Mouse (Mus musculus) kidney, embryonic 14.5 days (tissue): Measurements from ENCODE around the gene Eif5. TPM values are rescaled to one million over a fixed set of nuclear protein-coding genes. Genes with fewer than 3 reads are reported as not detected.
A peak's percentile ranks its signal among the peaks of the same experiment; 100 is the strongest.

Source experiments
- ATAC-seq: fragments of 200-750 bp; cut with Nextera tagmentation; 2 replicates; pipeline ENCODE4 v1.8.0; 2017; ENCODE audit warnings: moderate number of reproducible peaks, mild to moderate bottlenecking, moderate TSS enrichment, moderate library complexity; ENCODE audit not compliant: low FRiP score, low TSS enrichment
- H3K27ac ChIP-seq: fragments of 300-500 bp; sonication (generic); 2 replicates; pipeline ENCODE4 v1.5.1; 2014; ENCODE audit warnings: low read depth, mild to moderate bottlenecking, low read length, moderate library complexity, mixed read lengths
- H3K27me3 ChIP-seq: fragments of 300-500 bp; sonication (generic); 2 replicates; pipeline ENCODE4 v1.6.1; 2014; ENCODE audit warnings: mild to moderate bottlenecking, low read length; ENCODE audit not compliant: control insufficient read depth, insufficient read depth
- H3K36me3 ChIP-seq: fragments of 300-500 bp; sonication (generic); 2 replicates; pipeline ENCODE4 v1.6.1; 2014; ENCODE audit warnings: low read length, mixed read lengths; ENCODE audit not compliant: control insufficient read depth, insufficient read depth
- H3K4me1 ChIP-seq: fragments of 300-500 bp; sonication (generic); 2 replicates; pipeline ENCODE4 v1.6.1; 2014; ENCODE audit warnings: low read length, mixed read lengths; ENCODE audit not compliant: control insufficient read depth, insufficient read depth
- H3K4me2 ChIP-seq: fragments of 300-500 bp; sonication (generic); replicated peaks from 2 replicates; pipeline ENCODE4 v1.6.1; 2014; ENCODE audit warnings: low read depth, mild to moderate bottlenecking, low read length
- H3K4me3 ChIP-seq: fragments of 300-500 bp; sonication (generic); 2 replicates; pipeline ENCODE4 v1.5.1; 2014; ENCODE audit warnings: mild to moderate bottlenecking, low read length
- H3K9ac ChIP-seq: fragments of 300-500 bp; sonication (generic); 2 replicates; pipeline ENCODE4 v1.6.1; 2014; ENCODE audit warnings: low read depth, mild to moderate bottlenecking, low read length, moderate library complexity
- H3K9me3 ChIP-seq: fragments of 300-500 bp; sonication (generic); 2 replicates; pipeline ENCODE4 v1.6.1; 2016; ENCODE audit warnings: low read length; ENCODE audit not compliant: control insufficient read depth
- whole genome bisulfite sequencing: fragments of 180-500 bp; shearing (Covaris S2); extraction: QIAGEN DNeasy Blood & Tissue Kit; methylation state at CpG from one replicate; pipeline ENCODE4 v1.1.7; 2014; 5-methylcytosine and 5-hydroxymethylcytosine counted together
- polyA plus RNA-seq: library from polyadenylated mRNA; unstranded; fragments of >200 nt; fragmentation: Nextera tagmentation; extraction: Ambion mirVana; gene quantifications from 2 replicates; pipeline ENCODE4 v1.2.1, GENCODE M21; 2014

The Eif5 gene
- polyA plus RNA-seq, 1 experiment from 2014 or later: 611 TPM

DNA sequence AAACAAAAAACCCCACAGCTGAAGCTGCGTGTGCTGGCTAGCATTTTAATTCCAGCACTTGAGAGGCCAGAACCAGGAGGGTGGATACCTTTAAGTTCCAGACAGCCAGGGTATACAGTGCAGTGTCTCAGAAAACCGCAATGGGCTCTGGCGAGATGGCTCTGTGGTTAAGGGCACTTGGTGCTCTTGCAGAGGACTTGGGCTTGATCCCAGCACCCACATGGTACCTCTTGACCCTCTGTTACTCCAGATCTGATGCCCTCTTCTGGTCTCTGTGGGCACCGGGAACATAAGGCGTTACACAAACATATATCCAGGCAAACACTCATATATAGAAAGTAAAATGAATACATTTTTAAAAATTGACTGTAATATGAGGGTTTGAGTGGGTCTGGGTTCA, 27.5 kb downstream of the Eif5 start:
- 74% methylated on average over 5 of the region's 5 CpGs for WGBS
- Histone ChIP-seq H3K4me1 (0 out of 2 replicates have a peak, but pooled peaks cover 3% of the 10 kb centered on the region), H3K36me3 (no peaks in the 10 kb centered on the region), H3K27ac (no peak overlapping the region), H3K4me2 (no peak overlapping the region), H3K9me3 (no peaks in the 10 kb centered on the region), H3K9ac (no peak overlapping the region), H3K27me3 (no peaks in the 10 kb centered on the region), H3K4me3 (no peak overlapping the region)
- no peak for ATAC-seq

DNA sequence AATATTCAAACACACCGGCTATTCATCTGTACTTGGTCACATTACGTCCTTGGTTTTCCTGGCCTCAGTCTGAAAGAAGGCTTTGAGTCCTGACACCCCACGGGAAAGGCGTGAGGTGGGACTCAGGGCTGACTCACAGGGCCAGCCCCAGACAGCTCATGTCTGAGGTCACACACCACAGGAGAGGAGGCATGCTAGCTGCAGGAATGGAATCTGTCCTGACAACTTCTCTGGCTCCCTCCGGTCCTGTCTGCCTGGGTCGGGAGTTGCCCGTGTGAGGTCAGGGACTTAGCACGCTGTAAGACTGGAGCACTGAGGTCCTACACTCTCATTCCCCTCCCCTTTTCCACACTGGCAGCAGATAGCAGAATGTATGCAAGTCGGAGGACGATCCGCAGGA, 31.0 kb downstream of the Eif5 start:
- Histone ChIP-seq H3K4me3 (no peak overlapping the region), H3K27me3 (no peaks in the 10 kb centered on the region), H3K9me3 (no peaks in the 10 kb centered on the region), H3K27ac (no peak overlapping the region), H3K9ac (no peak overlapping the region), H3K4me1 (peaks cover 16% of the 10 kb centered on the region; the same call in 1 of the 2 replicates), H3K36me3 (no peaks in the 10 kb centered on the region), H3K4me2 (no peak overlapping the region)
- WGBS: 48% methylated on average over 11 of the region's 11 CpGs
- ATAC-seq: peak; percentile 15; the same call in 1 of the 2 replicates

GRCm38 (mm10) chr12:111572406-111572805, 34.6 kb downstream of the Eif5 start:
- H3K27me3 ChIP-seq: no peaks in the 10 kb centered on the region
- H3K4me1 ChIP-seq: peaks cover 23% of the 10 kb centered on the region
- H3K9me3 ChIP-seq: no peaks in the 10 kb centered on the region
- H3K36me3 ChIP-seq: no peaks in the 10 kb centered on the region
- ATAC-seq: no peak
- peak overlapping the region; percentile 42; the same call in 1 of the 2 replicates for H3K27ac ChIP-seq
- H3K9ac ChIP-seq: 0 out of 2 replicates have a peak overlapping the region, but pooled peaks have one; percentile 23
- peak overlapping the region; percentile 10; the same call in 1 of the 2 replicates for H3K4me2 ChIP-seq
- 70% methylated on average over 7 of the region's 7 CpGs for WGBS
- H3K4me3 ChIP-seq: no peak overlapping the region

DNA sequence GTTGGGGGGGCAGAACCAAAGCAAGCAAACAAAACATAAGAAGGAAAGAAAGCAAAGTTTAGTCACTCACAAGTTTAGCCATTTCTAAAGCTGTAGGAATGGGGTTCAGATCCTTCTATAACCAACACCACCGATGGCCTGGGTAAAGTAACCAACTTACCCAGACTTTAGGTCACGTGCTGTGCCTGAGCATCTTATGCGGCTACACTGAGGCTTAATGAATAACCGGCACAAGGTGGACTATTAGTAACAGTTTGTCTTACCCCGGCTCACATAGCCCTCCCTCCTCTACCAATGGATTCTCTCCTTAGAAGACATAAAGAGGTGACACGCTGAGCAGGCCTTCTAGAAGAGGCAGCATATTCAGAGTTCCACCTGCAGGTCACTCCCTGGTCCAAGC, 35.5 kb downstream of the Eif5 start:
- Histone ChIP-seq H3K4me3 (peak overlapping the region; percentile 80), H3K27ac (peak overlapping the region; percentile 53; the same call in 1 of the 2 replicates), H3K36me3 (no peaks in the 10 kb centered on the region), H3K27me3 (no peaks in the 10 kb centered on the region), H3K4me1 (peaks cover 23% of the 10 kb centered on the region), H3K9ac (peak overlapping the region; percentile 99; the same call in 1 of the 2 replicates), H3K9me3 (no peaks in the 10 kb centered on the region), H3K4me2 (peak overlapping the region; percentile 48)
- ATAC-seq: no peak
- 39% methylated on average over 6 of the region's 6 CpGs for WGBS

DNA sequence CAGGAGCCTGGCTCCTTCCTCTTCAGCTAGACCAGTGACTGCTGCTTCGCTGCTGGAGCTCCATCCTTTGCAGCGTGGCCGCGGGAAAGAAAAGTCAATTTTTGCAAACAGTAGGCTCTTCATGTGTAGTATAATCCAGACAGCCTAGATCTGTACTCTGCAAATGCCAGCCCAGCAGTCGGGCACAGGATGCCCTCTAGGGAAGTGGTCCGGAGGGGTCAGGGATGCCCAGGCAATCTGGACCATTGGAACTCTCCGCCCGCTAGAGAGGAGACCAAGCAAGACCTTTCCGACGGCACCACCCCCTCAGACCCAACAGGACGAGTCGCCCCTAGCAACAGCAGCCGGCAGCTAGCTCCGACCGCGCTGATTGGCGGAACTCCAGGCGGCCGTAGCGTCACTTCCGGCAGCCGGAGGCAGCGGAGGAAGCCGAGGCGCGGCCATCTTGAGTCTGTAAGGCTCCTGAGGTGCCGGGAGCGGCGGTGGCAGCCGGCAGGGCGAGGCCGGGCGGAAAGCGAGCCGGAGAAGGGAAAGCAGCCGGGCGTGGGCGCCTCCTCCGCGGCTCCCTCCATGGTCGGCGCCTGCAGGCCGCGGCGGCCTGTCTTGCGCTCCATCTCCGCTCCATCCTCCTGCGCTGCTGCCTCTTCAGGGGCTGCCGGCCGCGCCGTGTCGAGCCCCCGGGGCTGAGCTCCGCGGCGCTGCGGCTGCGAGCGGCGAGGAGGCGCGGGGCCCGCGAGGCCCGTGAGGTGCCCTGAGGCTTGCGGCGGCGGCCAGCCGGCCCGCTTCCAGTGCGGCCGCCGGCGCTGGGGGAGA, 36.5 kb downstream of the Eif5 start, which contains the start of gene Mark3:
TSS of gene Mark3 (plus strand) at position 450 of the 813 bp plus-strand sequence.
- Histone ChIP-seq H3K27me3 (no peaks in the 10 kb centered on the region), H3K9ac (peak within 1 kb of the TSS; percentile 99), H3K36me3 (no peaks in the 10 kb centered on the region), H3K4me2 (peak within 1 kb of the TSS; percentile 48), H3K9me3 (no peaks in the 10 kb centered on the region), H3K27ac (peak within 1 kb of the TSS; percentile 93), H3K4me3 (peak within 1 kb of the TSS; percentile 80), H3K4me1 (peaks cover 20% of the 10 kb centered on the region)
- WGBS: under 1% methylated on average over 72 of the region's 75 CpGs
- ATAC-seq: peak; percentile 98

GRCm38 (mm10) chr12:111574887-111575838, 37.3 kb downstream of the Eif5 start:
- Histone ChIP-seq H3K36me3 (no peaks in the 10 kb centered on the region), H3K9ac (peak overlapping the region; percentile 99)
- under 1% methylated on average over 58 of the region's 58 CpGs for WGBS

GRCm38 (mm10) chr12:111583058-111583457, 45.2 kb downstream of the Eif5 start:
- Histone ChIP-seq H3K27me3 (no peaks in the 10 kb centered on the region), H3K4me1 (no peaks in the 10 kb centered on the region), H3K36me3 (no peaks in the 10 kb centered on the region), H3K9ac (no peak overlapping the region), H3K4me3 (no peak overlapping the region), H3K9me3 (no peaks in the 10 kb centered on the region), H3K27ac (no peak overlapping the region), H3K4me2 (no peak overlapping the region)
- 96% methylated on average over 1 of the region's 1 CpGs for WGBS
- ATAC-seq: no peak

More at GRCm38 (mm10) chr12:111574887-111575838, 37.3 kb downstream of the Eif5 start:
- H3K9me3 ChIP-seq: no peaks in the 10 kb centered on the region
- peak; percentile 45 for ATAC-seq
- no peaks in the 10 kb centered on the region for H3K27me3 ChIP-seq
- peak overlapping the region; percentile 93 for H3K27ac ChIP-seq
- H3K4me2 ChIP-seq: peak overlapping the region; percentile 48
- peaks cover 20% of the 10 kb centered on the region for H3K4me1 ChIP-seq
- H3K4me3 ChIP-seq: peak overlapping the region; percentile 80

- no peaks in the 10 kb centered on the region for H3K36me3 ChIP-seq
- WGBS: 83% methylated on average over 1 of the region's 1 CpGs
Observed at GRCm38 (mm10) chr12:111584401-111584800, 46.6 kb downstream of the Eif5 start.

More at GRCm38 (mm10) chr12:111584401-111584800, 46.6 kb downstream of the Eif5 start:
- no peaks in the 10 kb centered on the region for H3K27me3 ChIP-seq
- no peak overlapping the region for H3K4me3 ChIP-seq
- no peak overlapping the region for H3K4me2 ChIP-seq
- H3K9me3 ChIP-seq: no peaks in the 10 kb centered on the region
- no peak for ATAC-seq
- no peaks in the 10 kb centered on the region for H3K4me1 ChIP-seq
- H3K27ac ChIP-seq: no peak overlapping the region
- H3K9ac ChIP-seq: no peak overlapping the region
